Mouse (Mus musculus) liver, adult (tissue): ENCODE measurements around the gene Gtf3c5.

Experiments
- GATA4 ChIP-seq: IDR thresholded peaks from 2 replicates; pipeline ENCODE4 v1.6.1; 2014; ENCODE audit warnings: mild to moderate bottlenecking, low read length; ENCODE audit not compliant: insufficient replicate concordance

The Gtf3c5 gene

GRCm38 (mm10) chr2:28552301-28552700, 31.2 kb downstream of the Gtf3c5 start:
- no peak for TF ChIP-seq GATA4

DNA sequence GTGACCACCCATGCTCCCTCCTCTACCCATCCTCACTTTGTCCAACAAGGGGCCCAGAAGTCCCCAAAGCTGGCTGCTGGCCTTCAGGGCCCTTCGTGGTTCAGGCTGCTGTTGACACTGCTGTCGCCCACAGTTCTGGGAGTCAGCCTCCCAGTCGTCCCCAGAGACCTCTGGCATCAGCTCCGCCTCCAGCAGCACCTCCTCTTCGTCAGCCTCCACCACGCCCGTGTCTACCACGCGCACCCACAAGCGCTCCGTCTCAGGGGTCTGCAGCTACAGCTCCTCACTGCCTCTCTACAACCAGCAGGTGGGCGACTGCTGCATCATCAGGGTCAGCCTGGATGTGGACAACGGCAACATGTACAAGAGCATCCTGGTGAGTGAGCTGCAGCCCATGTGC, 34.4 kb downstream of the Gtf3c5 start:
- TF ChIP-seq GATA4 = no peak

DNA sequence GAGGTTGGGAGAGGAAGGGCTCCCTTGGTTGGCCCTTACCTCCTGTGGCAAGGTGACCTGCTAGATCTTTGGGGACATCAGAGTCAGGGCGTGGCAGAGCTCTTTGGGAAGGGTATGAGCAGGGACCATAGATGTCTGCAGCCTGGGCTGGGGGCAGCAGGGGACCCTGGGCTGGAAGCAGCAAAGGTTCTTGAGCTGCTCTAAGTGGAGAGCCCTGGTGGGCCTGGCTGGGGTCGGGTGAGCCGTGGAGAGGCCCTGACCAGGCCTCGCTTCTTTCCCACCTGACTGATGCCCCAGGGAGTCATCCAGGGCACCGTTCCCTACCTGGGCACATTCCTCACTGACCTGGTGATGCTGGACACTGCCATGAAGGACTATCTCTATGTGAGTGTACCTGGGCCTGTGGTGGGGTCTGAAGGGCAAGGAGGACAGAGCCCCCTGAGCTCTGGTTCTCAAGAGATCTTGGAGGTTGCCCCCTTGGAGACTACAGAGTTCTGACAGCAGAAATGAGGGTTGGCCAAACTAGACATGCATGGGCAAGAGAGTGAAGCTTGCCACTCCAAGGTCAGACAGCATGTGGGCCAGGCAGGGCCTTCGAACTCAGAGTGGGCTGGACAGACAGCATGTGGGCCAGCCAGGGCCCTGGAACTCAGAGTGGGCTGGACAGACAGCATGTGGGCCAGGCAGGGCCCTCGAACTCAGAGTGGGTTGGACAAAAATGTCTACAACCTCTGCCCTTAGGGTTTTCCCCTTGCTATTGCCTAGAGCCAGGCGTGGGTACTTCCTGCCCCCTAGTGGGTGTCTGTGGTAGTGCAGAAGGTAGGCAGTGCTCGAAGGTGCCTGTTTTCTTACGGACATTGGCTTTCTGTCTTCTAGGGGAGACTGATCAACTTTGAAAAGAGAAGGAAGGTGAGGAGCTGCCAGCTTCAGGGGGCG, 36.0 kb downstream of the Gtf3c5 start:
- TF ChIP-seq GATA4 = no peak

GRCm38 (mm10) chr2:28546560-28546959, 37.0 kb downstream of the Gtf3c5 start:
- no peak for TF ChIP-seq GATA4

DNA sequence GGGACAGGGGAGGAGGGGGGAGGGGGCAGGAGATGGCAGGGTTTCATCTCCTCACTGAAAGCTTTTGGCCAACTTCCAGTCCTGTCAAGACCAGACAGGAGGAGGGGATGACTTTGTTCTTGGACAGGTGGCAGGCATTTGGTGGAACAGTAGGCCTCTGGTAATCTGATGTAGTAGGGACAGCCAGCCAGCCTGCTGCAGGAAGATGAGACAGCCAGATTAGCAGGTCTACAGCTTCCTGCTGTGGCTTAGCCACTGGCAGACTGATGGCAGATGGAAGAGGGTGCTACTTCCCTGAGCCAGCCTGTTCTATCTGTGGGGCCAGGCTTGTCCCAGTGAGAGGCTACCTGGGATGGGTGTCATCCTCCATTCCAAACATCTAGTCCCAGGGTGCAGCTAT, 37.6 kb downstream of the Gtf3c5 start:
- no peak for TF ChIP-seq GATA4

- TF ChIP-seq GATA4 = no peak
These were observed 39.7 kb downstream of the Gtf3c5 start for GRCm38 (mm10) chr2:28543894-28544293.

DNA sequence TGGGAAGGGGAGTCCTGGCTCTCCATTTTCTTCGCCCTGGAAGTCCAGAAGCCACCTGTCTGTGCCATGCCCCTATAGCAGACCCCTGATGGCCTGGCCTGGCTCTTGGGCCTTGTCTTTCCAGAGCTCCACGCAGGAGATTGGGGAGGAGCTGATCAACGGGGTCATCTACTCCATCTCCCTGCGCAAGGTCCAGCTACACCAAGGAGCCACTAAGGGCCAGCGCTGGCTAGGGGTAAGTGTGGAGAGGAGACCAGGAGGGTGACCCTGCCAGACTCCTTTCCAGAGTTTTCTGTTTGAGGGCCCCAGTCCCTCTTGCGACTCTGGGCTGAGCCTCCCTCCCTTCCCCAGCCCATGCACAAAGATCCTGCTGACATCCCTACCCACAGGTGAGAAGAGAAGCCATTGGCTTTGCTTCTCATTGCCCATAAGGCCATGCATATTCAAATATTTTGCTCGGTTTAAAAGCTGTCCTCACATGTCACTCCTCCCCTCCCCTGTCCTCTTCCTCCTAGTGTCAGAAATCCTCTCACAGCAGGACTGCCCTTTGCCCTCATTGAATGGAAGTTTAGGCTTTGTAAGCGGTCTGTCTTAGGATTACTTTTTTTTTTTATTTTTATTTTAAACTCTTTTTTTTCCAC, 42.8 kb downstream of the Gtf3c5 start:
- TF ChIP-seq GATA4 = no peak

GRCm38 (mm10) chr2:28539949-28540348, 43.6 kb downstream of the Gtf3c5 start:
- no peak for TF ChIP-seq GATA4

- no peak for TF ChIP-seq GATA4
These were observed 44.3 kb downstream of the Gtf3c5 start for GRCm38 (mm10) chr2:28539206-28539605.

DNA sequence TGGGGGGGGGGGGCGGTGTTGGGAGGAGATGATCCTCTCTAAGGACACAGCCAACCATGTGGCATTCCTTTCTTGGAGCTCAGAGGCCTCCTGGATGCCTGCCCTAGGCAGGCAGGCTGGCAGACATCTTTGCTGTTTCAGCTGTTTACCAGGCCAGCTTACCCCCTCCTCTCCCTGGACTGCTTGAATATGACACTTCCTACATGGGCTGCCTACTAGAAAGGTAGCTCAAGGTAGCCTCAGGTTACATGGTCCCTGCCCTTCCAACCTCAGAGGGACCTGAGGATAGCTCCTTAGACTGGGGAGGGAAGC, 44.8 kb downstream of the Gtf3c5 start:
- TF ChIP-seq GATA4 = no peak

DNA sequence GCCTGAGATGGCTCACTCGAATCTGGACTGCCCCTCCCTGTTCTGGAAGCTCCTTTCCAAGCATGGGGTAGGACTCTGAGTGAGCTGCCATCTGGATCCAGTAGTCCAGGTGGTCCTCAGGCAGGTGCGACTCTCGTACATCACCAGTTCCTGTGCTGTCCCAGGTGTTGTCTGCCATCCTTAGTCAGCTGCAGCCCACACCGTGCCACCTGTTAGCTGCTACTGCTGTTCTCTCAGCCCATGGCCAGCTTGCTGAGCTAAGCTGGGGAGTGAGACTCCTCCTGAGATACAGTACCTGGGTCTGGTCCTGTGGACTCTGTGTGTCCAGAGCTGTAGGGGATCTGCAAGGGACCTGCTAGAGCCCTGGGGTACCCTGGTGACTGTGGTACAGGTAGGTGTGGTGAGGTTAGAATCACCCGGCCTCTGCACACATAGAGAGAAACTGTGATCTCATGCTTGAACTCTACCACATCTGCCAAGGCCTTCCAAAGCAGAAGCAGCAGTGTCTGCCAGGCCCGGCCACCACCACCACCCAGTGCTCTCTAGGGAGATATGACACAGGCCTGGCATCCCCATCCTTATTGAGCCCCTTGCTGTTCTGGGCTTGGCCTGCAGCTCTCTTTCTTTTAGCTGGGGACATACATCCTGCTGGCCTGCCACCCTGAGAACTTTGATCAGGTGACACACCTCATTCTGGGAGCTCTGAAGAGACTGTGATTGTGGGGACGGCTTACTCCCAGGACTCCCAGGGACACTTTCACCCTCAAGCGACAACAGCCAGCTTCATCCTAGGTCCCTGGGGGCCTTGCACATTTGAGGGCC, 45.3 kb downstream of the Gtf3c5 start:
- no peak for TF ChIP-seq GATA4

DNA sequence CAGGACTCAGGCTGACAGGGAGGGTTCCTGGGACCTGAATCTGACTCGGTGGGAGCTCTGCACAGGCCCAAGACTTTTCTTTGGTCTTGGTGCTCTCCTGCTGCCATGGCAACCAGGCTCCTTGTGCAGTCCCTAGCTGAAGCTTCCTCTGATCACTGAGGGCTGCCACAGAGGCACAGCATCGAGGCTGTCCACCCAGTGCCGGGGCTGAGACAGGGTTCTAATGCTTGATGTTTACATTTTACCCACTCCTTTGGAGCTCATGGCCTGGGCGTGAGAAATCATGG, 46.0 kb downstream of the Gtf3c5 start:
- no peak for TF ChIP-seq GATA4

DNA sequence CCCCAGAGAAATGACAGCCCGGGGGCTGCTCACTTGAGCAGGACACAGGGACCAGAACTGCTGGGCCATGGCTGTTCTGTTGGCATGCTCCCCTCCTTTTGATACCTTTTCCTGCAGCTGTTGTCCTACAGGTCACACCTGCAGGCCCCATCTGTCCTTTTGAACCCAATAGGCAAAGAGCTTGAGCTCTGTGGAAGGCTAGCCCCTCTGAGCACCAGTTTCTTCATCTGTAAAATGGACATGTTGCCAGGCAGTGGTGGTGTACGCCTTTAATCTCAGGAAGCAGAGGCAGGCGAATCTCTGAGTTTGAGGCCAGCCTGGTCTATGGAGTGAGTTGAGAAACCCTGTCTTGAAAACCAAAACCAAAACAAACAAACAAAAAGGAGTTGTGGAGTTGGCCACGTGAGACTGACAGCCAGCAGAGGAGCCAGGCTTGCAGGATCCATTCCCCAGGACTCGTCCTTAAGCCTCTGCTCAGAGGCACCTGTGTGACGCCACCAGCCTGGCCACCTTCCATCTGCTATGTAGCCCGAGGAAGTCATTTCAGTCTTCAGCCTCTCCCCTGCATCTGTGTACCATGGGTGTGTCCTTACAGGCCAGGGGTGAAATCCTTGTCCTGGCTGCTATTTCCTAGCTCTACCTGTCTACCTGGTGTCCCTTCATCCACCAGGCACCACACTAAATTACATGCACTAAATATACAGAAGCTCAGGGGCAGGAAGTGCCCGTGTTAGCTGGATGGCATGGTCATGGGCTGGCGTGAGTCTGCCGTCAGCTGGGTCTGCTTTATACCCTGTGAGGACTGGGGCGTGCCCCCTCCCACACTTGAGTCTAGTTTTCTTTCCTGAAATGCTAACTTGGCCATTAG, 46.6 kb downstream of the Gtf3c5 start:
- TF ChIP-seq GATA4 = no peak

DNA sequence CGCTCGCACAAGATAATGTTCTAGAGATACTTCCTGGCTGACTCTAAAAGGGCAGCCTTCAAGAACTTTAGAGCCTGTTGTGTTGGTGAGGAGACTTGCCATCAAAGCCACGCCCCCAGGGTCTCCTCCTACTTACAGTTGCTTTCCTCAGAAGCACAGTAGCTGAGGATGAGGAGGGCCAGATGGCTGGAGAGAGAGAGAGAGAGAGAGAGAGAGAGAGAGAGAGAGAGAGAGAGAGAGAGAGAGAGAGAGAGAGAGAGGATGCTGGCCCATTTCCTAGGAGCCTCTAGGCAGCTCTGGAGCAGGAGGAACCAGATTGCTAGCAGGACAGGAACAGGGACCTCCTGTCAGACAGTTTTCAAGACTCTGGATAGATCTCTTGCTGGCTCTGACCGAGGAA, 47.4 kb downstream of the Gtf3c5 start:
- no peak for TF ChIP-seq GATA4

- TF ChIP-seq GATA4 = no peak
These were observed 47.9 kb downstream of the Gtf3c5 start for GRCm38 (mm10) chr2:28535650-28536049.
